Mouse (Mus musculus) lung, postnatal 0 days (tissue): Measurements from ENCODE around the gene Ccr1l1.

Experiments
- CTCF ChIP-seq: IDR thresholded peaks from 2 replicates; pipeline ENCODE4 v1.5.1; 2016; ENCODE audit warnings: antibody characterized with exemption, mild to moderate bottlenecking
- EP300 ChIP-seq: IDR thresholded peaks from 2 replicates; pipeline ENCODE4 v1.6.1; 2016; ENCODE audit warnings: antibody characterized with exemption, mild to moderate bottlenecking, control low read depth

- TF ChIP-seq CTCF (no peak), EP300 (no peak)
Measured at GRCm38 (mm10) chr9:123935776-123936175, 42.4 kb downstream of the Ccr1l1 start.
